Comparison of ENCODE assay signal across 19 mouse cellular contexts in the genomic region with DNA sequence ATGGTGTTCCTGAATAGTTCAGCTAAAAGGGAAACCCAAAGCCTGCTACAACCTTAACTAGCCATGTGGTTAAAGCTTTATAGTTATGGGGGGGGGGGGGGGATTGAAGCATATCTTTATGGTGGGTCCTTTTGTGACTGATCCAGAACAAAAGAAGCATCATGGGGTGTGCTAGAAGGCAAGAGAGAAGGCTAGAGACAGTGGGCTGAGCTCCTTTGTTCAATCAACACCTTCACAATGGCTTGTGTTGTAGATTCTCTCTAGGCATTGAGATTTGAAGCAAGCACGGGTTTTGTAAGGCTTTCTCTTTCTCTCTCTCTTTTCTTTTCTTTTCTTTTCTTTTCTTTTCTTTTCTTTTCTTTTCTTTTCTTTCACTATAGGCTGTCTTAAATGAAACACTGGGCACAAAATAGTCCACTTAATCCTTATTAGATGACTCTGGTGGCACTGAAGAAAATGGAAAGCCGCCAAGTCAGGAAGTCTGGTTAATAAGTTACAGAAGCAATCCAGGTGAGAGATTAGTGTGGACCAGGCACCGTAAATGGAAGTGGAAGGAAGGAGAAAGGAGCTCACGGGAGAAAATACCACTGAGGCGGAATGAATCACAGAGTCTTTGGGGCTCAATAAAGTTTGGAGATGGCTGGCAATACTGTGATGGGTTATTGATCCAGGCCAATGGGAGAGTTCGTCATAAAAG. TPM values are rescaled to one million over a fixed set of nuclear protein-coding genes. Genes with fewer than 3 reads are reported as not detected.
DNase-seq lines count a peak whose midpoint lies in the region; ATAC-seq and TF ChIP-seq lines count a peak whose summit lies in the region.
"Had no signal": no experiment of that assay in that cellular context is flagged by ENCODE, and none has a peak within 500 bp of the region (broad histone marks: within the 10 kb centered on the region; RNA-seq: fewer than 3 reads in every experiment).

No protein-coding gene starts in this region.

- no peak for TF ChIP-seq POLR2A in liver, adult 2 months (IDR thresholded peaks at IDR 0.05; ENCODE audit: extremely low read depth, insufficient read depth, low read length)

- WGBS in liver, adult 2 months, result 37% methylated on average over 6 of the region's 6 CpGs
- WGBS in liver, embryonic 12.5 days (ENCODE audit: insufficient replicate concordance), result 61% methylated on average over 6 of the region's 6 CpGs
- WGBS in kidney, embryonic 15.5 days, result 70% methylated on average over 6 of the region's 6 CpGs
- WGBS in lung, embryonic 15.5 days, result 63% methylated on average over 6 of the region's 6 CpGs
- WGBS in stomach, embryonic 15.5 days, result 64% methylated on average over 6 of the region's 6 CpGs
- 63% methylated on average over 6 of the region's 6 CpGs for WGBS in forebrain, postnatal 0 days

- no peak for TF ChIP-seq CTCF in liver, adult 2 months (IDR thresholded peaks at IDR 0.05; ENCODE audit: low read depth, low read length)
- no peak for TF ChIP-seq CTCF in forebrain, postnatal 0 days (IDR thresholded peaks at IDR 0.05; ENCODE audit: low read depth)

- H3K4me2 ChIP-seq in liver, embryonic 12.5 days, result no peak overlapping the region
- no peak overlapping the region for H3K4me2 ChIP-seq in kidney, embryonic 15.5 days
- H3K4me2 ChIP-seq in lung, embryonic 15.5 days, result no peak overlapping the region
- no peak overlapping the region for H3K4me2 ChIP-seq in stomach, embryonic 15.5 days
- no peak overlapping the region for H3K4me2 ChIP-seq in forebrain, postnatal 0 days (ENCODE audit: low read depth)
- H3K4me2 ChIP-seq: hindbrain, embryonic 15.5 days; limb, embryonic 15.5 days had no signal

- peak; percentile 51 for DNase-seq in liver, adult 2 months (ENCODE audit: extremely low read depth, low read depth, low spot score)
- no peak for DNase-seq in frontal cortex, postnatal 25 days (ENCODE audit: low spot score in 2 of 2)
- DNase-seq in frontal cortex, postnatal 14 days (ENCODE audit: low spot score in 2 of 2), result no peak
- no peak for DNase-seq in forebrain, postnatal 0 days
- DNase-seq: adrenal gland, postnatal 25 days; cerebellum, postnatal 10 days; gastrocnemius, postnatal 36 days; layer of hippocampus, adult 9-11 months; thymus, postnatal 14 days had no signal

- peaks cover 3% of the 10 kb centered on the region; the same call in 1 of the 2 replicates for H3K27me3 ChIP-seq in liver, adult 2 months (ENCODE audit: control insufficient read depth, insufficient read depth, low read length)
- no peaks in the 10 kb centered on the region for H3K27me3 ChIP-seq in liver, embryonic 12.5 days (replicated peaks)
- H3K27me3 ChIP-seq in kidney, embryonic 15.5 days, result no peaks in the 10 kb centered on the region
- H3K27me3 ChIP-seq in lung, embryonic 15.5 days, result no peaks in the 10 kb centered on the region
- H3K27me3 ChIP-seq in stomach, embryonic 15.5 days (replicated peaks), result no peaks in the 10 kb centered on the region
- H3K27me3 ChIP-seq in forebrain, postnatal 0 days (ENCODE audit: insufficient read depth, low read length), result no peaks in the 10 kb centered on the region
- H3K27me3 ChIP-seq: CH12.LX; hindbrain, embryonic 15.5 days; limb, embryonic 15.5 days had no signal

- no peaks in the 10 kb centered on the region for H3K36me3 ChIP-seq in liver, adult 2 months (ENCODE audit: control insufficient read depth, insufficient read depth, low read length)
- no peaks in the 10 kb centered on the region for H3K36me3 ChIP-seq in liver, embryonic 12.5 days
- H3K36me3 ChIP-seq in kidney, embryonic 15.5 days, result no peaks in the 10 kb centered on the region
- no peaks in the 10 kb centered on the region for H3K36me3 ChIP-seq in lung, embryonic 15.5 days
- H3K36me3 ChIP-seq in stomach, embryonic 15.5 days, result no peaks in the 10 kb centered on the region
- no peaks in the 10 kb centered on the region for H3K36me3 ChIP-seq in forebrain, postnatal 0 days (ENCODE audit: insufficient read depth)
- H3K36me3 ChIP-seq: embryonic facial prominence, embryonic 10.5 days; heart, embryonic 10.5 days; hindbrain, embryonic 15.5 days; limb, embryonic 15.5 days had no signal

- no peaks in the 10 kb centered on the region for H3K4me1 ChIP-seq in liver, adult 2 months (ENCODE audit: control insufficient read depth, insufficient read depth, low read length)
- H3K4me1 ChIP-seq in liver, embryonic 12.5 days, result no peaks in the 10 kb centered on the region
- H3K4me1 ChIP-seq in kidney, embryonic 15.5 days, result 0 out of 2 replicates have a peak, but pooled peaks cover 5% of the 10 kb centered on the region
- H3K4me1 ChIP-seq in lung, embryonic 15.5 days, result no peaks in the 10 kb centered on the region
- H3K4me1 ChIP-seq in stomach, embryonic 15.5 days, result 0 out of 2 replicates have a peak, but pooled peaks cover 5% of the 10 kb centered on the region
- no peaks in the 10 kb centered on the region for H3K4me1 ChIP-seq in forebrain, postnatal 0 days (ENCODE audit: insufficient read depth)
- H3K4me1 ChIP-seq: embryonic facial prominence, embryonic 10.5 days; heart, embryonic 10.5 days; hindbrain, embryonic 15.5 days; limb, embryonic 15.5 days had no signal

- no peaks in the 10 kb centered on the region for H3K79me2 ChIP-seq in liver, adult 2 months (ENCODE audit: control insufficient read depth, insufficient read depth, low read length)

- no peak overlapping the region for H3K27ac ChIP-seq in liver, adult 2 months (replicated peaks; ENCODE audit: insufficient read depth, low read depth, low read length)
- H3K27ac ChIP-seq in liver, embryonic 12.5 days, result no peak overlapping the region
- 0 out of 2 replicates have a peak overlapping the region, but pooled peaks have one; percentile 45 for H3K27ac ChIP-seq in kidney, embryonic 15.5 days
- H3K27ac ChIP-seq in lung, embryonic 15.5 days, result peak overlapping the region; percentile 53
- H3K27ac ChIP-seq in stomach, embryonic 15.5 days, result peak overlapping the region; percentile 16; the same call in 1 of the 2 replicates
- no peak overlapping the region for H3K27ac ChIP-seq in forebrain, postnatal 0 days (ENCODE audit: low read depth, low read length)
- H3K27ac ChIP-seq: embryonic facial prominence, embryonic 10.5 days; heart, embryonic 10.5 days; hindbrain, embryonic 15.5 days; limb, embryonic 15.5 days had no signal

- no peak for ATAC-seq in liver, embryonic 12.5 days
- ATAC-seq in kidney, embryonic 15.5 days (replicated peaks; ENCODE audit: low FRiP score), result peak; percentile 77
- ATAC-seq in lung, embryonic 15.5 days (ENCODE audit: borderline replicate concordance, extremely low read depth, low FRiP score, low TSS enrichment), result no peak; the same call in 1 of the 2 replicates
- ATAC-seq in stomach, embryonic 15.5 days (ENCODE audit: insufficient read depth, low FRiP score, low read depth), result peak; percentile 43; the same call in 1 of the 2 replicates
- ATAC-seq in forebrain, postnatal 0 days, result no peak

- no peaks in the 10 kb centered on the region for H3K9me3 ChIP-seq in liver, embryonic 12.5 days (replicated peaks)
- no peaks in the 10 kb centered on the region for H3K9me3 ChIP-seq in kidney, embryonic 15.5 days (replicated peaks)
- H3K9me3 ChIP-seq in lung, embryonic 15.5 days, result no peaks in the 10 kb centered on the region
- no peaks in the 10 kb centered on the region for H3K9me3 ChIP-seq in stomach, embryonic 15.5 days
- H3K9me3 ChIP-seq in forebrain, postnatal 0 days (ENCODE audit: low read length), result no peaks in the 10 kb centered on the region
- H3K9me3 ChIP-seq: embryonic facial prominence, embryonic 10.5 days; heart, embryonic 10.5 days; hindbrain, embryonic 15.5 days; limb, embryonic 15.5 days had no signal

- no peak overlapping the region for H3K4me3 ChIP-seq in liver, adult 2 months (ENCODE audit: insufficient read depth, low read depth, low read length)
- H3K4me3 ChIP-seq in liver, embryonic 12.5 days, result no peak overlapping the region
- no peak overlapping the region for H3K4me3 ChIP-seq in kidney, embryonic 15.5 days (replicated peaks)
- H3K4me3 ChIP-seq in lung, embryonic 15.5 days, result no peak overlapping the region
- H3K4me3 ChIP-seq in stomach, embryonic 15.5 days (replicated peaks), result no peak overlapping the region
- H3K4me3 ChIP-seq in forebrain, postnatal 0 days (ENCODE audit: low read depth, low read length), result no peak overlapping the region
- H3K4me3 ChIP-seq: embryonic facial prominence, embryonic 10.5 days; erythroblast, embryonic 14.5 days; heart, embryonic 10.5 days; hindbrain, embryonic 15.5 days; limb, embryonic 15.5 days had no signal

- no peak overlapping the region for H3K9ac ChIP-seq in liver, adult 2 months (ENCODE audit: low read depth, low read length)
- no peak overlapping the region for H3K9ac ChIP-seq in liver, embryonic 12.5 days
- H3K9ac ChIP-seq in kidney, embryonic 15.5 days, result no peak overlapping the region
- no peak overlapping the region for H3K9ac ChIP-seq in lung, embryonic 15.5 days
- H3K9ac ChIP-seq in stomach, embryonic 15.5 days, result no peak overlapping the region
- H3K9ac ChIP-seq in forebrain, postnatal 0 days, result no peak overlapping the region
- H3K9ac ChIP-seq: hindbrain, embryonic 15.5 days; limb, embryonic 15.5 days had no signal

RNA-seq across cellular contexts. Expression of a gene that starts 15.6 kb away (rescaled TPM):
- total RNA-seq in liver, adult 2 months (2014; rRNA removed), result 0.09 and 0.34 TPM in 2 replicates
- polyA plus RNA-seq in liver, adult 2 months (2012; rRNA removed), result 0.05 and 0.07 TPM in 2 replicates
- polyA plus RNA-seq in liver, embryonic 12.5 days (2016; fragmentation: Nextera tagmentation; extraction: Ambion mirVana), result 2.2 and 2.5 TPM in 2 replicates
- polyA plus RNA-seq in kidney, embryonic 15.5 days (2015; fragmentation: Nextera tagmentation; extraction: Ambion mirVana), result 14.6 and 17.8 TPM in 2 replicates
- polyA plus RNA-seq in lung, embryonic 15.5 days (2015; fragmentation: Nextera tagmentation; extraction: Ambion mirVana), result 10.2 and 11.5 TPM in 2 replicates
- 25.2 and 25.4 TPM in 2 replicates for polyA plus RNA-seq in stomach, embryonic 15.5 days (2015; fragmentation: Nextera tagmentation; extraction: Ambion mirVana)
- total RNA-seq in forebrain, postnatal 0 days (2014; rRNA removed), result 2.6 TPM in 2 replicates
- polyA plus RNA-seq in forebrain, postnatal 0 days (2015; fragmentation: Nextera tagmentation; extraction: Ambion mirVana), result 2.0 and 2.9 TPM in 2 replicates
- polyA plus RNA-seq: erythroblast, embryonic 14.5 days had no signal

Comparison
In these comparisons a context has a peak if more than half of its experiments do, and no peak if none do; other contexts are left out.
1. H3K27ac ChIP-seq: peak in kidney, embryonic 15.5 days (single experiment), lung, embryonic 15.5 days (single experiment) and stomach, embryonic 15.5 days (single experiment); none in liver, adult 2 months (single experiment), liver, embryonic 12.5 days (single experiment) and forebrain, postnatal 0 days (single experiment).
2. ATAC-seq: peak in kidney, embryonic 15.5 days (single experiment) and stomach, embryonic 15.5 days (single experiment); none in liver, embryonic 12.5 days (single experiment), lung, embryonic 15.5 days (single experiment) and forebrain, postnatal 0 days (single experiment).